Mouse (Mus musculus): ENCODE measurements around the gene Hspb1. TPM values are rescaled to one million over a fixed set of nuclear protein-coding genes. Genes with fewer than 3 reads are reported as not detected.

Gene Hspb1
- polyA plus RNA-seq, 2 experiments = 1.8 to 1.9 TPM

GRCm38 (mm10) chr5:135879449-135880158 lies 8.1 kb upstream of the Hspb1 start:
- H3K4me1 ChIP-seq (replicated peaks; ENCODE audit: control insufficient read depth in 2 of 2, insufficient read depth in 2 of 2, low read length in 1 of 2) = peaks cover 0 to 5% of the 10 kb centered on the region in 2 experiments; a peak in 2 of 4 replicates
- DNase-seq (ENCODE audit: low read depth in 3 of 3, low spot score in 3 of 3) (no peak), ATAC-seq (ENCODE audit: insufficient read depth) (no peak)
- H3K9ac ChIP-seq (replicated peaks) = no peak overlapping the region
- no peaks in the 10 kb centered on the region for H3K36me3 ChIP-seq (replicated peaks; ENCODE audit: control insufficient read depth, insufficient read depth, low read depth)
- 51% methylated on average over 13 of the region's 13 CpGs for WGBS (ENCODE audit: insufficient replicate concordance)
- no peak overlapping the region for H3K4me3 ChIP-seq (ENCODE audit: insufficient read depth in 1 of 2, low read depth in 2 of 2, low read length in 2 of 2)
- TF ChIP-seq CTCF (IDR thresholded peaks at IDR 0.05; ENCODE audit: low read depth) = no peak
- no peak for TF ChIP-seq EP300 (IDR thresholded peaks at IDR 0.05; ENCODE audit: low read depth)
- no peak overlapping the region for H3K27ac ChIP-seq
- no peak overlapping the region for H3K4me2 ChIP-seq (ENCODE audit: low read depth)
- no peaks in the 10 kb centered on the region for H3K9me3 ChIP-seq (ENCODE audit: control insufficient read depth, low read length)
- H3K27me3 ChIP-seq (ENCODE audit: control insufficient read depth, insufficient read depth, low read length) = no peaks in the 10 kb centered on the region; the same call in 1 of the 2 replicates

GRCm38 (mm10) chr5:135884641-135885040 lies 3.1 kb upstream of the Hspb1 start:
- H3K4me2 ChIP-seq (ENCODE audit: low read depth) = no peak overlapping the region
- ATAC-seq (ENCODE audit: insufficient read depth) = no peak
- no peak for TF ChIP-seq EP300 (IDR thresholded peaks at IDR 0.05; ENCODE audit: low read depth)
- TF ChIP-seq CTCF (IDR thresholded peaks at IDR 0.05; ENCODE audit: low read depth) = no peak
- no peaks in the 10 kb centered on the region for H3K9me3 ChIP-seq (ENCODE audit: control insufficient read depth, low read length)
- no peak for DNase-seq (ENCODE audit: low read depth in 3 of 3, low spot score in 3 of 3)
- WGBS (ENCODE audit: insufficient replicate concordance) = 58% methylated on average over 6 of the region's 6 CpGs
- peaks cover 21% of the 10 kb centered on the region for H3K27me3 ChIP-seq (ENCODE audit: control insufficient read depth, insufficient read depth, low read length)
- H3K9ac ChIP-seq (replicated peaks) = no peak overlapping the region
- no peaks in the 10 kb centered on the region for H3K4me1 ChIP-seq (replicated peaks; ENCODE audit: control insufficient read depth in 2 of 2, insufficient read depth in 2 of 2, low read length in 1 of 2)
- H3K36me3 ChIP-seq (replicated peaks; ENCODE audit: control insufficient read depth, insufficient read depth, low read depth) = no peaks in the 10 kb centered on the region
- no peak overlapping the region for H3K27ac ChIP-seq
- no peak overlapping the region for H3K4me3 ChIP-seq (ENCODE audit: insufficient read depth in 1 of 2, low read depth in 2 of 2, low read length in 2 of 2)

GRCm38 (mm10) chr5:135888405-135889215 lies 891 bp downstream of the Hspb1 start:
- DNase-seq (ENCODE audit: low read depth in 3 of 3, low spot score in 3 of 3) (no peak), ATAC-seq (ENCODE audit: insufficient read depth) (no peak)
- H3K27me3 ChIP-seq (ENCODE audit: control insufficient read depth, insufficient read depth, low read length) = peaks cover 29% of the 10 kb centered on the region
- no peak overlapping the region for H3K9ac ChIP-seq (replicated peaks)
- H3K4me2 ChIP-seq (ENCODE audit: low read depth) = no peak overlapping the region
- WGBS (ENCODE audit: insufficient replicate concordance) = 5% methylated on average over 30 of the region's 30 CpGs
- no peaks in the 10 kb centered on the region for H3K9me3 ChIP-seq (ENCODE audit: control insufficient read depth, low read length)
- H3K27ac ChIP-seq = no peak overlapping the region
- no peak overlapping the region for H3K4me3 ChIP-seq (ENCODE audit: insufficient read depth in 1 of 2, low read depth in 2 of 2, low read length in 2 of 2)
- TF ChIP-seq CTCF (IDR thresholded peaks at IDR 0.05; ENCODE audit: low read depth) = no peak
- no peak for TF ChIP-seq EP300 (IDR thresholded peaks at IDR 0.05; ENCODE audit: low read depth)
- no peaks in the 10 kb centered on the region for H3K36me3 ChIP-seq (replicated peaks; ENCODE audit: control insufficient read depth, insufficient read depth, low read depth)
- H3K4me1 ChIP-seq (replicated peaks; ENCODE audit: control insufficient read depth in 2 of 2, insufficient read depth in 2 of 2, low read length in 1 of 2) = no peaks in the 10 kb centered on the region

- Histone ChIP-seq H3K27ac (no peak overlapping the region), H3K36me3 (replicated peaks; ENCODE audit: control insufficient read depth, insufficient read depth, low read depth) (no peaks in the 10 kb centered on the region), H3K27me3 (ENCODE audit: control insufficient read depth, insufficient read depth, low read length) (peaks cover 29% of the 10 kb centered on the region), H3K4me2 (ENCODE audit: low read depth) (no peak overlapping the region), H3K4me1 (replicated peaks; ENCODE audit: control insufficient read depth in 2 of 2, insufficient read depth in 2 of 2, low read length in 1 of 2) (no peaks in the 10 kb centered on the region), H3K9ac (replicated peaks) (no peak overlapping the region), H3K4me3 (ENCODE audit: insufficient read depth in 1 of 2, low read depth in 2 of 2, low read length in 2 of 2) (no peak overlapping the region), H3K9me3 (ENCODE audit: control insufficient read depth, low read length) (no peaks in the 10 kb centered on the region)
- 29% methylated on average over 4 of the region's 4 CpGs for WGBS (ENCODE audit: insufficient replicate concordance)
- DNase-seq (ENCODE audit: low read depth in 3 of 3, low spot score in 3 of 3) (no peak), ATAC-seq (ENCODE audit: insufficient read depth) (no peak)
- TF ChIP-seq EP300 (IDR thresholded peaks at IDR 0.05; ENCODE audit: low read depth) = no peak
- no peak for TF ChIP-seq CTCF (IDR thresholded peaks at IDR 0.05; ENCODE audit: low read depth)
These were observed 2.6 kb downstream of the Hspb1 start for GRCm38 (mm10) chr5:135890323-135890722.

- 41% methylated on average over 3 of the region's 3 CpGs for WGBS (ENCODE audit: insufficient replicate concordance)
- peaks cover 29% of the 10 kb centered on the region for H3K27me3 ChIP-seq (ENCODE audit: control insufficient read depth, insufficient read depth, low read length)
These were observed 3.2 kb downstream of the Hspb1 start for GRCm38 (mm10) chr5:135890920-135891319.

More at GRCm38 (mm10) chr5:135890920-135891319, 3.2 kb downstream of the Hspb1 start:
- no peak for ATAC-seq (ENCODE audit: insufficient read depth)
- H3K27ac ChIP-seq = no peak overlapping the region
- H3K4me3 ChIP-seq (ENCODE audit: insufficient read depth in 1 of 2, low read depth in 2 of 2, low read length in 2 of 2) = no peak overlapping the region
- H3K9ac ChIP-seq (replicated peaks) = no peak overlapping the region
- no peaks in the 10 kb centered on the region for H3K4me1 ChIP-seq (replicated peaks; ENCODE audit: control insufficient read depth in 2 of 2, insufficient read depth in 2 of 2, low read length in 1 of 2)
- TF ChIP-seq EP300 (IDR thresholded peaks at IDR 0.05; ENCODE audit: low read depth) (no peak), CTCF (IDR thresholded peaks at IDR 0.05; ENCODE audit: low read depth) (no peak)
- H3K36me3 ChIP-seq (replicated peaks; ENCODE audit: control insufficient read depth, insufficient read depth, low read depth) = no peaks in the 10 kb centered on the region
- H3K9me3 ChIP-seq (ENCODE audit: control insufficient read depth, low read length) = no peaks in the 10 kb centered on the region
- no peak overlapping the region for H3K4me2 ChIP-seq (ENCODE audit: low read depth)
- DNase-seq (ENCODE audit: low read depth in 3 of 3, low spot score in 3 of 3) = no peak

Measured in liver, embryonic 14.5 days (tissue).